Mouse (Mus musculus): Measurements from ENCODE around the gene Dusp5.

GRCm38 (mm10) chr19:53554402-53554801 is 25.5 kb downstream of the Dusp5 start:
- TF ChIP-seq CTCF (conservative IDR thresholded peaks at IDR 0.05; ENCODE audit: insufficient read depth, insufficient read length, low read depth, low read length) (no peak), POLR2A (IDR thresholded peaks at IDR 0.05; ENCODE audit: low read depth, low read length) (no peak)
